Mouse (Mus musculus) liver, adult 2 months (tissue): ENCODE data around the gene Akt3.

Experiments used
- CTCF ChIP-seq: fragments of 200-500 bp; IDR thresholded peaks from 2 replicates; pipeline ENCODE4 v1.5.1; 2011; ENCODE audit warnings: low read depth, low read length, control low read depth
- POLR2A ChIP-seq: fragments of 200-500 bp; IDR thresholded peaks from 2 replicates; pipeline ENCODE4 v1.6.1; 2011; ENCODE audit warnings: low read length, control low read depth; ENCODE audit not compliant: insufficient read depth; ENCODE audit errors: extremely low read depth

DNA sequence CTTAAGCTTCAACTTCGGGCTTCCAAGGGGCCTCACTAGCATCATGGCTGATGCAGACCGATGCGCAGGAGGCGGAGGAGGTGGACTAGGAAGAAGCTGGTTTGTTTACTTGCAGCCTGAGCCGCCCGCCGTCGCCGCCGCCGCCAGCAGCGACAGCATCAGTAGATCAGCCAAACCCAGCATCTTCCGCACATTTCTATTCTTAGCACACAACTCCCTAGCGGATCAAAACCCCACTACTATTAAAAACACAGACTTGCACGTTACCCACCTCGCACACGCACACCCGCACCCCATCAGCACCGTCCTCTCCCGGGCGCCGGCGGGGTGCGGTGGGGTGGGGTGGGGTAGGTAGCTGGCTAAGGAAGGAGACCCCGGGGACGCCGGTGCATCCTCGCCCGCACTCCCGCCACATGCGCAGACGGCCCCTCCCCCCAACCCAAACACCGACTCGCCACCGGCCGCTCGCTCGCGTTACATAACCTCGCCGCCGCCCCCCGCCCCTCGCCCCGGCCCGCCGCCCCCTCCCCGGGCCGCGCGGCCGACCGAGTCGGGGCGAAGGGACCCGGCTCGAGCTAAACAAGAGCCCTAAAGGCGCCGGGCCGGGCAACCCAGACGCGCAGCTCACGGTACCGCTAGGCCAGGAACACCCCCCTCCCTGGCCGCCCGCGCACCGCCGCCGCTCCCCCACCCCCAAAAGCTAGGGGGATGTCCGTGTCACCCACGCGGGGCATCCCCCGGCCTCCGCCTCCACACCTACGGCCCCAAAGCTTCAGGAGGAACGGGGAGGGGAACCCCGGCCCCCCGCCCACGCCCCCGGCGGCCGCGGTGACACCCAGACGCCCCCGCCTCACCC, 597 bp downstream of the Akt3 start:
- TF ChIP-seq POLR2A (no peak), CTCF (no peak)
